Mouse (Mus musculus) hindbrain, embryonic 11.5 days (tissue): ENCODE measurements at regions not wholly inside any gene's neighbourhood (a gene's known extent, or its start where the extent isn't known, plus 50 kb on each side); places are given as distances from the start of the nearest gene placed in this dataset.

Experiments
- ATAC-seq: fragments of 200-750 bp; cut with Nextera tagmentation; 2 replicates; pipeline ENCODE4 v1.8.0; 2017; ENCODE audit warnings: mild to moderate bottlenecking, moderate TSS enrichment, moderate library complexity; ENCODE audit not compliant: low FRiP score
- DNase-seq: peaks from one replicate; pipeline ENCODE4 v3.0.0-alpha.2; 2015; ENCODE audit warnings: low spot score
- H3K27ac ChIP-seq: fragments of 300-500 bp; sonication (generic); 2 replicates; pipeline ENCODE4 v1.5.1; 2014; ENCODE audit warnings: mild to moderate bottlenecking, low read depth, low read length
- H3K27me3 ChIP-seq: fragments of 300-500 bp; sonication (generic); 2 replicates; pipeline ENCODE4 v1.6.1; 2014; ENCODE audit warnings: mild to moderate bottlenecking, low read length, moderate library complexity, mixed read lengths; ENCODE audit not compliant: control insufficient read depth, insufficient read depth
- H3K36me3 ChIP-seq: fragments of 300-500 bp; sonication (generic); 2 replicates; pipeline ENCODE4 v1.6.1; 2014; ENCODE audit warnings: mild to moderate bottlenecking, low read length, moderate library complexity, mixed read lengths; ENCODE audit not compliant: control insufficient read depth, insufficient read depth
- H3K4me1 ChIP-seq: fragments of 300-500 bp; sonication (generic); replicated peaks from 2 replicates; pipeline ENCODE4 v1.6.1; 2014; ENCODE audit warnings: low read length, mixed read lengths; ENCODE audit not compliant: control insufficient read depth, insufficient read depth
- H3K4me2 ChIP-seq: fragments of 300-500 bp; sonication (generic); replicated peaks from 2 replicates; pipeline ENCODE4 v1.6.1; 2014; ENCODE audit warnings: mild to moderate bottlenecking, low read depth, low read length
- H3K4me3 ChIP-seq: fragments of 300-500 bp; sonication (generic); 2 replicates; pipeline ENCODE4 v1.5.1; 2014; ENCODE audit warnings: low read depth, low read length
- H3K9ac ChIP-seq: fragments of 300-500 bp; sonication (generic); 2 replicates; pipeline ENCODE4 v1.6.1; 2014; ENCODE audit warnings: low read depth, low read length
- H3K9me3 ChIP-seq: fragments of 300-500 bp; sonication (generic); 2 replicates; pipeline ENCODE4 v1.6.1; 2016; ENCODE audit warnings: low read length; ENCODE audit not compliant: control insufficient read depth
- WGBS: fragments of 180-500 bp; shearing (Covaris S2); extraction: QIAGEN DNeasy Blood & Tissue Kit; methylation state at CpG from one replicate; pipeline ENCODE4 v1.1.7; 2014; 5-methylcytosine and 5-hydroxymethylcytosine counted together

GRCm38 (mm10) chr6:35381536-35381935 is 55.6 kb upstream of the Fam180a start:
- no peaks in the 10 kb centered on the region for H3K36me3 ChIP-seq
- ATAC-seq, result no peak
- H3K4me1 ChIP-seq, result no peaks in the 10 kb centered on the region
- no peak overlapping the region for H3K27ac ChIP-seq
- 78% methylated on average over 3 of the region's 3 CpGs for WGBS
- no peaks in the 10 kb centered on the region for H3K9me3 ChIP-seq
- DNase-seq, result no peak
- H3K9ac ChIP-seq, result no peak overlapping the region
- no peak overlapping the region for H3K4me3 ChIP-seq
- no peak overlapping the region for H3K4me2 ChIP-seq
- H3K27me3 ChIP-seq, result no peaks in the 10 kb centered on the region

- Histone ChIP-seq H3K27me3 (no peaks in the 10 kb centered on the region), H3K4me1 (no peaks in the 10 kb centered on the region), H3K4me2 (peak overlapping the region; percentile 12; the same call in 1 of the 2 replicates), H3K4me3 (no peak overlapping the region), H3K27ac (no peak overlapping the region), H3K9me3 (no peaks in the 10 kb centered on the region), H3K36me3 (no peaks in the 10 kb centered on the region), H3K9ac (no peak overlapping the region)
- 23% methylated on average over 11 of the region's 11 CpGs for WGBS
- DNase-seq (peak; percentile 79), ATAC-seq (peak; percentile 71)
Observed at GRCm38 (mm10) chr6:35380721-35381466, 55.0 kb upstream of the Fam180a start.

- DNase-seq (peak; percentile 83), ATAC-seq (peak; percentile 47; the same call in 1 of the 2 replicates)
- Histone ChIP-seq H3K4me2 (no peak overlapping the region), H3K36me3 (no peaks in the 10 kb centered on the region), H3K4me1 (no peaks in the 10 kb centered on the region), H3K9me3 (no peaks in the 10 kb centered on the region), H3K9ac (peak overlapping the region; percentile 3; the same call in 1 of the 2 replicates), H3K4me3 (no peak overlapping the region), H3K27ac (no peak overlapping the region), H3K27me3 (no peaks in the 10 kb centered on the region)
- WGBS, result 11% methylated on average over 8 of the region's 8 CpGs
Observed at GRCm38 (mm10) chr6:35379890-35380289, 53.9 kb upstream of the Fam180a start.

- no peaks in the 10 kb centered on the region for H3K27me3 ChIP-seq
- ATAC-seq (no peak), DNase-seq (no peak)
- H3K36me3 ChIP-seq, result no peaks in the 10 kb centered on the region
- H3K4me2 ChIP-seq, result no peak overlapping the region
- no peak overlapping the region for H3K4me3 ChIP-seq
- no peaks in the 10 kb centered on the region for H3K9me3 ChIP-seq
- H3K4me1 ChIP-seq, result no peaks in the 10 kb centered on the region
- 87% methylated on average over 6 of the region's 6 CpGs for WGBS
- no peak overlapping the region for H3K27ac ChIP-seq
- no peak overlapping the region for H3K9ac ChIP-seq
Observed at GRCm38 (mm10) chr6:35378851-35379250, 52.9 kb upstream of the Fam180a start.

- 90% methylated on average over 3 of the region's 3 CpGs for WGBS
- no peaks in the 10 kb centered on the region for H3K27me3 ChIP-seq
- no peak overlapping the region for H3K4me3 ChIP-seq
- ATAC-seq (no peak), DNase-seq (no peak)
- no peak overlapping the region for H3K4me2 ChIP-seq
- no peak overlapping the region for H3K9ac ChIP-seq
- H3K4me1 ChIP-seq, result no peaks in the 10 kb centered on the region
- no peak overlapping the region for H3K27ac ChIP-seq
- no peaks in the 10 kb centered on the region for H3K9me3 ChIP-seq
- no peaks in the 10 kb centered on the region for H3K36me3 ChIP-seq
Observed at GRCm38 (mm10) chr6:35377535-35377934, 51.6 kb upstream of the Fam180a start.

GRCm38 (mm10) chr6:35376526-35376925 is 50.6 kb upstream of the Fam180a start:
- ATAC-seq (no peak), DNase-seq (no peak)
- Histone ChIP-seq H3K36me3 (no peaks in the 10 kb centered on the region), H3K27me3 (no peaks in the 10 kb centered on the region), H3K4me1 (no peaks in the 10 kb centered on the region), H3K4me2 (no peak overlapping the region), H3K9me3 (no peaks in the 10 kb centered on the region), H3K27ac (no peak overlapping the region), H3K9ac (no peak overlapping the region), H3K4me3 (no peak overlapping the region)
- 84% methylated on average over 9 of the region's 9 CpGs for WGBS
